Comparison of ENCODE assay signal across 31 mouse cellular contexts in the genomic region with DNA sequence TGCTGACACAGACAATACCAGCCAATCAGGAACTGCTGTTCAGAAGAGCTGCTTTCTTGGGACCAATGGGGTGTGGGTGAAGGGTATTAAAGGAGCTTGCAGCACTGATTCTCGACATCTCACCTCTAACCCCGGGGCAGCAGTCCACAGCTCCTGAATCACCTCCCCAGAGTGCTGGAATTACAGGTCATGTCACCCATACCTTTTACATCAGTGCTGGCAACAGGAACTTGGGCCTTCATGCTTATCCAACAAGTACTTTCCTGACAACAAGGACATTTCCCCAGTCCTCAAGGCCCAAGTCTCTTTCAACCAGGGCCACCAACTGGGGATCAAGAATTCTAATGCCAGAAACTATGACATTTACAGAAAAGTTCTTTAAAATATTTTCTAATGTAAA.
"Had no signal": no experiment of that assay in that cellular context is flagged by ENCODE, and none has a peak within 500 bp of the region (broad histone marks: within the 10 kb centered on the region; RNA-seq: fewer than 3 reads in every experiment).

No protein-coding gene starts in this region.

- H3K4me1 ChIP-seq: limb, embryonic 12.5 days; limb, embryonic 13.5 days; limb, embryonic 15.5 days; liver, embryonic 13.5 days; liver, embryonic 15.5 days; midbrain, embryonic 13.5 days; midbrain, embryonic 15.5 days; neural tube, embryonic 12.5 days had no signal

- H3K9ac ChIP-seq: limb, embryonic 12.5 days; limb, embryonic 13.5 days; limb, embryonic 15.5 days; liver, embryonic 12.5 days; liver, embryonic 13.5 days; liver, embryonic 14.5 days; liver, embryonic 15.5 days; lung, embryonic 14.5 days; lung, embryonic 15.5 days; midbrain, embryonic 12.5 days; midbrain, embryonic 13.5 days; midbrain, embryonic 15.5 days; neural tube, embryonic 12.5 days had no signal

- ATAC-seq: liver, embryonic 12.5 days; lung, postnatal 0 days; midbrain, embryonic 13.5 days; midbrain, embryonic 15.5 days; midbrain, embryonic 16.5 days had no signal

- DNase-seq: left cerebral cortex, postnatal 4 days; liver; liver, embryonic 13.5 days; lung, adult 18-20 months; lung, adult 2 months; lung, embryonic 14.5 days; lung, postnatal 10 days; lung, postnatal 14 days; lung, postnatal 36 days; lung, postnatal 4 days; midbrain, embryonic 14.5 days had no signal

- H3K27me3 ChIP-seq: limb, embryonic 12.5 days; limb, embryonic 13.5 days; limb, embryonic 15.5 days; liver, embryonic 12.5 days; liver, embryonic 13.5 days; liver, embryonic 15.5 days; lung, embryonic 15.5 days; megakaryocyte, embryonic 14.5 days; midbrain, embryonic 12.5 days; midbrain, embryonic 13.5 days; midbrain, embryonic 15.5 days; neural tube, embryonic 12.5 days had no signal

- H3K27ac ChIP-seq: limb, embryonic 10.5 days; limb, embryonic 12.5 days; limb, embryonic 13.5 days; limb, embryonic 15.5 days; liver, embryonic 12.5 days; liver, embryonic 13.5 days; liver, embryonic 14.5 days; liver, embryonic 15.5 days; lung, embryonic 15.5 days; macrophage; midbrain, embryonic 10.5 days; midbrain, embryonic 12.5 days; midbrain, embryonic 13.5 days; midbrain, embryonic 15.5 days; neural tube, embryonic 12.5 days had no signal

- H3K9me3 ChIP-seq: limb, embryonic 10.5 days; limb, embryonic 12.5 days; limb, embryonic 13.5 days; limb, embryonic 15.5 days; liver, embryonic 12.5 days; liver, embryonic 13.5 days; liver, embryonic 15.5 days; lung, embryonic 15.5 days; midbrain, embryonic 12.5 days; midbrain, embryonic 13.5 days; midbrain, embryonic 15.5 days had no signal

- H3K4me3 ChIP-seq: limb, embryonic 10.5 days; limb, embryonic 12.5 days; limb, embryonic 13.5 days; limb, embryonic 15.5 days; liver, embryonic 12.5 days; liver, embryonic 13.5 days; liver, embryonic 15.5 days; lung, embryonic 15.5 days; megakaryocyte, embryonic 14.5 days; midbrain, embryonic 10.5 days; midbrain, embryonic 12.5 days; midbrain, embryonic 13.5 days; midbrain, embryonic 15.5 days; myocyte; neural tube, embryonic 12.5 days had no signal

- H3K4me2 ChIP-seq: limb, embryonic 12.5 days; limb, embryonic 13.5 days; limb, embryonic 15.5 days; liver, embryonic 11.5 days; liver, embryonic 12.5 days; liver, embryonic 13.5 days; liver, embryonic 15.5 days; lung, embryonic 14.5 days; lung, embryonic 15.5 days; midbrain, embryonic 11.5 days; midbrain, embryonic 12.5 days; midbrain, embryonic 13.5 days; midbrain, embryonic 15.5 days; neural tube, embryonic 12.5 days had no signal

- H3K36me3 ChIP-seq: lung, embryonic 15.5 days; midbrain, embryonic 15.5 days had no signal
